Mouse (Mus musculus) intestine, postnatal 0 days (tissue): ENCODE data around the gene Atxn10. TPM values are rescaled to one million over a fixed set of nuclear protein-coding genes. Genes with fewer than 3 reads are reported as not detected.
A peak's percentile ranks its signal among the peaks of the same experiment; 100 is the strongest.

Source experiments
- ATAC-seq: fragments of 200-750 bp; cut with Nextera tagmentation; 2 replicates; pipeline ENCODE4 v1.8.0; 2017; ENCODE audit warnings: mild to moderate bottlenecking, moderate TSS enrichment, moderate library complexity
- H3K27ac ChIP-seq: fragments of 300-500 bp; sonication (generic); 2 replicates; pipeline ENCODE4 v1.5.1; 2014; ENCODE audit warnings: mild to moderate bottlenecking, low read depth, low read length, moderate library complexity
- H3K27me3 ChIP-seq: fragments of 300-500 bp; sonication (generic); replicated peaks from 2 replicates; pipeline ENCODE4 v1.6.1; 2014; ENCODE audit warnings: low read length, mixed read lengths; ENCODE audit not compliant: control insufficient read depth, insufficient read depth
- H3K36me3 ChIP-seq: fragments of 300-500 bp; sonication (generic); 2 replicates; pipeline ENCODE4 v1.6.1; 2014; ENCODE audit warnings: mild to moderate bottlenecking, moderate library complexity; ENCODE audit not compliant: control insufficient read depth, insufficient read depth
- H3K4me1 ChIP-seq: fragments of 300-500 bp; sonication (generic); replicated peaks from 2 replicates; pipeline ENCODE4 v1.6.1; 2014; ENCODE audit warnings: antibody characterized with exemption, low read length, mixed read lengths; ENCODE audit not compliant: control insufficient read depth, insufficient read depth
- H3K4me2 ChIP-seq: fragments of 300-500 bp; sonication (generic); replicated peaks from 2 replicates; pipeline ENCODE4 v1.6.1; 2014; ENCODE audit warnings: low read depth, mild to moderate bottlenecking, moderate library complexity
- H3K4me3 ChIP-seq: fragments of 300-500 bp; sonication (generic); 2 replicates; pipeline ENCODE4 v1.5.1; 2014; ENCODE audit warnings: low read depth, low read length
- H3K9ac ChIP-seq: fragments of 300-500 bp; sonication (generic); 2 replicates; pipeline ENCODE4 v1.6.1; 2014; ENCODE audit warnings: mild to moderate bottlenecking, low read depth, low read length
- H3K9me3 ChIP-seq: fragments of 300-500 bp; sonication (generic); 2 replicates; pipeline ENCODE4 v1.6.1; 2016; ENCODE audit warnings: mixed run types; ENCODE audit not compliant: control insufficient read depth
- CTCF ChIP-seq: sonication (generic); IDR thresholded peaks from 2 replicates; pipeline ENCODE4 v1.5.1; 2016; ENCODE audit warnings: low read depth, mild to moderate bottlenecking, control low read depth, antibody characterized with exemption, moderate library complexity
- WGBS: fragments of 180-500 bp; shearing (Covaris S2); extraction: QIAGEN DNeasy Blood & Tissue Kit; methylation state at CpG from one replicate; pipeline ENCODE4 v1.1.7; 2014; 5-methylcytosine and 5-hydroxymethylcytosine counted together
- polyA plus RNA-seq: library from polyadenylated mRNA; unstranded; fragments of >200 nt; fragmentation: Nextera tagmentation; extraction: Ambion mirVana; gene quantifications from 2 replicates; pipeline ENCODE4 v1.2.1, GENCODE M21; 2015

Atxn10 gene
- polyA plus RNA-seq, 1 experiment from 2014 or later = 111 TPM

DNA sequence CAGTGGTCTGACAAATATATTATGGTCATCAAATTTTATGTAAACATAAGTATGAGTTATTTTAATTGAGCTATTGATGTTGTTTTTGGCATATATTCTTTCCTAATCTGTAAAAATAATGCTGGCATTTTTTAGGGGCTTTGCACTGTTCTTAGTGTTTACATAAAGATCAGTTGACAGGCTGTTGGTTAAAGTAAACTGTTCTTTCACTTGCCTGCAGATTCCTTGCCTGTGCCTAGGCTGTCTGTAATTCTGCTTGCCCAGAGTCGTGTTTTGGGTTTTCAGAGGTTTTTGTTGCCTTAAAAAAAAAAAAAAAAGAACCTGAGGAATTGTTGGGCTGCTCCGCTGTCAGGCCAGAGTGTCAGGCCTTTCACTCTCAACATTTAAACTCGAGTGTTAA is 33.7 kb downstream of the Atxn10 start:
- no peak for ATAC-seq
- TF ChIP-seq CTCF = no peak
- WGBS = 38% methylated on average over 3 of the region's 3 CpGs

GRCm38 (mm10) chr15:85373125-85373524 is 37.1 kb downstream of the Atxn10 start:
- Histone ChIP-seq H3K27me3 (no peaks in the 10 kb centered on the region), H3K27ac (no peak overlapping the region), H3K4me1 (no peaks in the 10 kb centered on the region), H3K9me3 (no peaks in the 10 kb centered on the region), H3K9ac (no peak overlapping the region), H3K36me3 (peaks cover 21% of the 10 kb centered on the region; the same call in 1 of the 2 replicates), H3K4me3 (no peak overlapping the region), H3K4me2 (no peak overlapping the region)
- no peak for ATAC-seq
- no peak for TF ChIP-seq CTCF

More for the DNA sequence above, 33.7 kb downstream of the Atxn10 start:
- Histone ChIP-seq H3K36me3 (peaks cover 19% of the 10 kb centered on the region; the same call in 1 of the 2 replicates), H3K4me3 (no peak overlapping the region), H3K4me1 (no peaks in the 10 kb centered on the region), H3K4me2 (no peak overlapping the region), H3K27ac (no peak overlapping the region), H3K9ac (no peak overlapping the region), H3K9me3 (no peaks in the 10 kb centered on the region), H3K27me3 (no peaks in the 10 kb centered on the region)

DNA sequence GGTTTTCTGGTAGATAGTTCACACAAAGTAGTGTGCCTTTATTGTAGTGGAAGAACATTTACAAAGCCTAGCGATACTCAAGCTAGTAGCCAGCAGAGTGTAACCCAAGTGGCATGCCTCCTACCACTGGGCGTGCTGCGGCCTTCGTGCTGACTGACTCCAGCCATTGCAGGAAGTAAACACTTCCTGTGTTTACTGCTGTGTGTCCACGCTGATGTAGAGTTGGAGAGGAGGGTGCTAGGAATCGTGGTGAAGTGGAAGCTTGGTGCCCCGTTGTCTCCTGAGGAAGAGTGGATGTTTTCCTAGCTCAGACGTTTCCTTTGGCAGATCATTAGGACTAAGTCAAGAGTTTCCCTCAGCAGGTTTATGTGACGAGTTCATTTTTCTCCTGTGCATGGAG is 47.4 kb downstream of the Atxn10 start:
- no peak for ATAC-seq
- H3K27ac ChIP-seq = no peak overlapping the region

DNA sequence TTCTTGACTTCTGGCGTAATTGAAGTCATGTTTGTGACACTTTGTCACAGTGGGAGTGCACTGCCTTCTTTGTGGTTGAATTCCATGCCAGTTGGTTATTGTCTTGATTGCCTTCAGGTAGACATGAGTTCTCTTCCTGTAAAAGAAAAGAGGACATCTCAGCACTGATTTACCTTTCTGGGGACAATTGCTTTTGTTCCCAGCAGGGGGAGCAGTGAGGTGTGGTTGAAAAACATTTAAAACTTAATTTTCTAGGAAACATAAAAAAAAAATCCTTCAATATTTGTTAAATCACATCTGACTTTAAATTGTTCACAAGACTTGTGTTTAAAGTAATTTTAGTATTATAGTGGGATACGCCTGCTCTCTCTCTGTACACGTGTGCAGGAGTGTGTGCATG is 52.7 kb downstream of the Atxn10 start:
- Histone ChIP-seq H3K9me3 (no peaks in the 10 kb centered on the region), H3K9ac (no peak overlapping the region), H3K4me2 (no peak overlapping the region), H3K4me3 (no peak overlapping the region), H3K27ac (no peak overlapping the region), H3K27me3 (no peaks in the 10 kb centered on the region), H3K36me3 (peaks cover 40% of the 10 kb centered on the region), H3K4me1 (no peaks in the 10 kb centered on the region)
- 92% methylated on average over 3 of the region's 3 CpGs for WGBS
- no peak for ATAC-seq
- peak; percentile 60 for TF ChIP-seq CTCF

More for the DNA sequence above, 47.4 kb downstream of the Atxn10 start:
- Histone ChIP-seq H3K4me1 (no peaks in the 10 kb centered on the region), H3K36me3 (peaks cover 22% of the 10 kb centered on the region), H3K9me3 (no peaks in the 10 kb centered on the region), H3K27me3 (no peaks in the 10 kb centered on the region), H3K4me2 (no peak overlapping the region), H3K9ac (no peak overlapping the region), H3K4me3 (no peak overlapping the region)
- TF ChIP-seq CTCF = no peak
- WGBS = 62% methylated on average over 9 of the region's 9 CpGs

GRCm38 (mm10) chr15:85389915-85390314 is 53.9 kb downstream of the Atxn10 start:
- no peak overlapping the region for H3K4me2 ChIP-seq
- no peak overlapping the region for H3K9ac ChIP-seq
- H3K27me3 ChIP-seq = no peaks in the 10 kb centered on the region
- no peaks in the 10 kb centered on the region for H3K9me3 ChIP-seq
- H3K4me3 ChIP-seq = no peak overlapping the region
- H3K36me3 ChIP-seq = peaks cover 37% of the 10 kb centered on the region
- WGBS = 63% methylated on average over 4 of the region's 4 CpGs
- TF ChIP-seq CTCF = no peak
- H3K27ac ChIP-seq = no peak overlapping the region
- no peaks in the 10 kb centered on the region for H3K4me1 ChIP-seq
- ATAC-seq = no peak

DNA sequence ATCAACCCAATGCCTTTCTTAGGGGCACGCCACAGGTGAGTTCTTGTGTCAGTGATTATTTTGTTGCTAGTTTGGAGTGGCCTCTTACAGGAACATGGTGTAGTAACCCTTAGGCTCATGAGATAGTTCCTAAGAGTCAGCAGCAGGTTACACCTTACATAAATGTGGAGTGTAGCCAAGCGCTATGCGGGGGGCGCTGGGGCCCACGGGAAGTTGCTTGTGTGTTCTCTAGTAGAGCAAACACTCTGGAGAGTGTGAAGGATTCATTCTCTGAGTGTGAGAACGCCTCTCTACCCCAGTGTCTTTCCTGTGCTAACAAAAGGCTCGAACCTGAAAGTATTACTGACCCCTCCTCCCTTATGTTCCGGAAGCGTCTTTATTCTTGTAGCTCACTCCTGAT is 59.3 kb downstream of the Atxn10 start:
- ATAC-seq = no peak
- peaks cover 43% of the 10 kb centered on the region; the same call in 1 of the 2 replicates for H3K36me3 ChIP-seq
- TF ChIP-seq CTCF = no peak
- no peak overlapping the region for H3K4me2 ChIP-seq
- WGBS = 87% methylated on average over 9 of the region's 9 CpGs
- no peak overlapping the region for H3K9ac ChIP-seq
- no peak overlapping the region for H3K4me3 ChIP-seq
- H3K27me3 ChIP-seq = no peaks in the 10 kb centered on the region
- H3K4me1 ChIP-seq = no peaks in the 10 kb centered on the region
- H3K27ac ChIP-seq = no peak overlapping the region
- no peaks in the 10 kb centered on the region for H3K9me3 ChIP-seq

- no peak overlapping the region for H3K27ac ChIP-seq
- 74% methylated on average over 7 of the region's 7 CpGs for WGBS
- H3K9ac ChIP-seq = no peak overlapping the region
- H3K4me3 ChIP-seq = no peak overlapping the region
- no peaks in the 10 kb centered on the region for H3K4me1 ChIP-seq
- no peak for TF ChIP-seq CTCF
- H3K4me2 ChIP-seq = no peak overlapping the region
- no peak for ATAC-seq
- H3K9me3 ChIP-seq = no peaks in the 10 kb centered on the region
- peaks cover 10% of the 10 kb centered on the region; the same call in 1 of the 2 replicates for H3K36me3 ChIP-seq
- H3K27me3 ChIP-seq = no peaks in the 10 kb centered on the region
These were observed 65.9 kb downstream of the Atxn10 start for GRCm38 (mm10) chr15:85401926-85402325.
